Mouse (Mus musculus) cerebellum, postnatal 25 days (tissue): ENCODE measurements around the gene Spata4.
"Not testable (repeated sequence)": the region's sequence is repeated elsewhere in the genome, so short reads cannot be mapped to it uniquely, and the experiment has no call there.

Source experiments
- DNase-seq, 2 experiments: peaks; one replicate each; pipeline ENCODE4 v3.0.0; 2021; ENCODE audit warnings: mixed read lengths in 2 of 2

Spata4 gene

GRCm38 (mm10) chr8:54600671-54601251 is at the start of gene Spata4:
TSS of gene Spata4 (plus strand) at chr8:54600781.
- peak; percentile 32 to 34 for DNase-seq

DNA sequence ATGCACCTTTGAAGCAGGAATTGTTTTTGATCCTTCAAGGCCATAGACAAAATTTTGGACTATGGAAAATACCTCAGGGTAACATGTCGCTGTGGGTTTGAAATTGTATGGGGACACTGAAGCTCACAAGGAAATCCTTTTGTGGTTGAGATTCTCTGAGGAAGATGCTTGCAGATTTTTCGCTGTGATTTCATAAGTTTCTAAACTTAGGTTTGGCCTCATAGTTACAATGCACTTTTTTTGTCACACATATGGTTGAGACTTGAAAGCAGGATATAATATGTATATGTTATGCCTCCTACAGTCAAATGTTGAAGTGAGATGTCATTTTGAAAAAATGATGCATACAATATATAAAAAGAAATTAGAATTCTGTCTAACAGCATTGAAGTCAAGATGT is 45.7 kb upstream of the Spata4 start:
- DNase-seq = no peak

- DNase-seq = no peak
These were observed 38.4 kb upstream of the Spata4 start for GRCm38 (mm10) chr8:54562137-54562536.

DNA sequence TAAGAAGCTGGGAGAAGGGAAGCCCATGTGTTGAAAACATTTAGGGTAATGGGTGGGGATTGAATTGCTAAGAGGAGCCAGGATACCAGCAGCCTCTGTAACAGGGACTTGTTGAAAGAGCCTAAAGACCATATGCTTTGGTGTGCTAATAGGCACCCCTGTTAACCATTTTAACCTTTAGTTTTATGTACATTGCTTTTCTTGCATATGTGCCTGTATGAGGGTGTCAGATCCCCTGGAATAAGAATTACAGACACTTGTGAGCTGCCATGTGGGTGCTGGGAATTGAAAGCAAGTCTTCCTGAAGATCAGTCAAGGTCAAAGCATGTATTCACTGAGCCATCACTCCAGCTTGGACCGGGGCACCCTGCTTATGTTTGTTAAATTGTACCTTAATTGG is 35.4 kb upstream of the Spata4 start:
- DNase-seq = no peak

DNA sequence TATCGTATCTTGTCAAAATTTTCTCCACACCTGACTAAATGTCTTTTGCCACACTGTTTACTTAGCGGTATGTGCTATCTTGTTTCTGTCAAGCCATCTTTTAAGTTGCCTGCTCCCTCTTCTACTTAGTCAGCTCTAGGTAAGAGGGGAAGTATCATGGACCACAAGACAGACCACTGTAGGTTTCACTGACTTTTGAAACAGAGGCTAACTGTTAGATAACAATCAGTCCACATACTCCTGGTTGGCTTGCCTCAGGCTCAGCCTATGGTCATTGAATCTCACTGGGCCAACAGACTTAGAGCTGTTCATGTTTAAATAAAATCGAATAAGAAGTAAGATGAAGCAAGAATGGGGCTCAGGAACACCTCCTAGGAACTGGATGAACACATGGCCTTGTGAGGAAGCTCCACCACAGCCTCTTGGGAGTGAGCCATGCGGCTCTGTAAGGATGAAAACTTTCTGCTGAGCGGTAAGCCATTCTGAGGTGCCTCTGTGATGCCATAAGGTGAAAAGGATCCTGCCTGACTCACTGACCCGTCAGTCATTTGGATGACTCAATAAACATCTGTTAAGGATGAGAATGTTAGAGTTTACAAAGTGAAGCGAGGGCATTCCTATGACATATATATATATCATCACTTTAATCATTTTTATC is 34.8 kb upstream of the Spata4 start:
- DNase-seq = no peak

DNA sequence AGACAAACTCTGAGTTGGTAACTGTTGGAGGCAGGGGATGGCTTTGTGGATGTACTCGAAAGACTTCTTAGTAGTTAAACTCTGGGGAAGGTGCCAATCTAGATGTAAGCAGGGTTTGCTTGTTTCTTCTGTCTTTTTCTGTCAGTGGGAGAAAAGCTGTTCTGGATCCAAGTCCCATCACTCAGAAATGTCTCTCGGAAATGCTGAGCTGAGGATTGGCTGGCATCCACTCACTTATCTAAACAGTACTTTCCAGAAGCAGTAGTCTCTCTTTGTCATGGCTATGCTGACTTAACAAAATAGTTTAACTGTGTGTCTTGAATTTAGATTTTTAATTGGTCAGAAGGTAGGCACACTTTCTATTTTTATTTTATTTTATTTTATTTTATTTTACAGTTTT is 33.4 kb upstream of the Spata4 start:
- no peak for DNase-seq

DNA sequence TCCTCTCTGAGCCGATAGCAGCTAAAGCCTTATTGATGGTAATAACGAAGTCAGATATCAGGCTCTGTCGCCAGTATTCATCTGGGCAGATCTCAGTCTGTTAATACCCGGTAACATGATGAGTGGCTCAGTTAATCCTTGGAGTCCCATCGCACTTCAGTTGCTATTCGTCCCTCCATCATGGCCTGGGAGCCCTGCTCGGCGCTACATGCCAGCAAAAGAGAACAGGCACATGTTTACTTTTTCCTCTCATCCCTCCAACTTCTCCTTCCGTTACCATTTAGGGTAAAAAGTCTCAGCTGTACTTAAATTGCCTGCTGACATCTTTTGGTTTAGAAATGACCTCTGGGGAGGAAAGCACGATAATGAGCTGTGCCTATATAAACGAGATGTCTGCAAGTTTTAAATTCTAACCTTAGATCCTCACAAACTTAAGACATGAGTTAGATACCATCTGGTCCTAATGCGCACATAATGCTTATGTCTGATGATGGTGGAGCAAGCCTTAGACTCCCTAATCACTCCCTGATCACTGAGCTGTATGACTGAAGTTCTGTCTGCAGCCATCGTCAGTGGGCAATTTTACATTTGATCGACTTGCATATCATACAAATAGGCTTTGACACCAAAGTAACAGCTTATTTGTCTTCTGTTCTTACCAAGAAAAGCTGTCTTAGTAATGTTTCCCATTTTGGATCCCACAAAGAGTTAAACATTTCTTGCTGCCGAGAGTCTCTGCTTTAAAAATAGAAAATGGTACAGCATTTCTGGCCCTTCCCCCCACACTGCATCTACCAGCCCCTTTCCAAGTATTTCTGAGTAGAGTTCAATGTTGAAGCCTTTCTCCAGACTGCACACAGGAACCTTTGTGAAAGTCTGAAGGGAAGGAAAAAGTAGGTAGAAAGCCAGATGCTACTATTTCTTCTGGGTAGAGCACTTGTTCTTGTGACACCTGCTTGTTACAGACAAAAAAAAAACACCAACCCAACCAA is 29.7 kb upstream of the Spata4 start:
- DNase-seq = no peak

- DNase-seq = no peak
These were observed 19.1 kb upstream of the Spata4 start for GRCm38 (mm10) chr8:54581436-54581835.

GRCm38 (mm10) chr8:54582886-54583285 is 17.7 kb upstream of the Spata4 start:
- no peak for DNase-seq

GRCm38 (mm10) chr8:54594634-54595033 is 5.9 kb upstream of the Spata4 start:
- DNase-seq = no peak

DNA sequence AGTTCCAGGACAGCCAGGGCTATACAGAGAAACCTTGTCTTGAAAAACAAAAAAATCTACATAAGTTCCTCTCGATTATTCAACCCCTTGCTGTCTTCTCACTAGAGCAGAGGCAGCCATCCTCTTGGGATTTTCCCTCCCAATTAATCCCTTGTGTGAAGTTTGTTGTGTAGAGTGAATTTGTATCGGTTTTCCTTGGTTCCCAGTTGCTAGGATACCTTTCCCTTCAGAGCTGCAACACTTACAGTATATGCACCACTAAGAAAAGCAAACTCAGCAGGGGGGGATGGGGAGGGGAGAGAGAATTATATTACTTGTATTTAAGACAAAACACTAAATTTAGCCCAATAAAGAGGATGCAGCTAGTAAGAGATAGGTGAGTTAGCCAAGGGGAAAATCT is 4.5 kb upstream of the Spata4 start:
- DNase-seq = no peak

- no peak for DNase-seq
These were observed 3.6 kb upstream of the Spata4 start for GRCm38 (mm10) chr8:54596940-54597339.

DNA sequence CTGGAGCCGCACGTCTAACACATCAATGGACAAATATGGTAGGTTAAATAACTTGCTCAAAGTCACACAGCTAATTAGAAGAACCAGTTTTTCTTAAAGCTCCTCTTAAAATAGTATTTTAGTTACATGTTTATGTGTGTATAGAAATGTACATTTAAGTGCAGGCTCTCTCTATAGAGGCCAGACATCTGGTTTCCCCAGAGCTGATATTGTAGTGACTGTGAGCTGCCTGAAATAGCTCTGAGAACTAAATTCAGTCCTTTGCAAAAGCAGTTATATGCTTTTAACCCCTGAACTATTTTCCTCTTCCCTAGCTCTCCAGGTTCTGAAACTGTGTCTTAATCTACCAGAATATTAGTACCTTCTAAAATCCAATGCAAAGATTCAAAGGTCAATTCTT is 3.2 kb upstream of the Spata4 start:
- DNase-seq = no peak

DNA sequence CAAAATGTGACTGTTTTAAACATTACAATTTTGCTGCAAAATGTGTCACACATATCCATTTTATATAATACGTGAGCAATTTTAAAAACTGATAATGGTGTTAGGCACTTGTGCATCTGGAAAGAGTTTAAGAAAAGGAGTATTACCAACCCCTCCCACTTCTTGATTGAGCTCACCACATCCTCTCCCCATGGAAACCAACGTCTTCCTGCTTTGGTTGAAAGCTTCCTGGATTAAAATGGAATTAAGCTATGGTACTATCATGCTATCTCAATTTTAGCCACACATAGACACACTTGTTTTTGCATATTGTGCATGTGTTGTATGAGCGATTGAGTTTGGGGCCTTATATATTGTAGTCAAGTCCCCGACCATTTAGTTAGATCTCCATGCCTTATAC is 2.9 kb downstream of the Spata4 start:
- DNase-seq = no peak

GRCm38 (mm10) chr8:54609336-54609735 is 8.8 kb downstream of the Spata4 start:
- DNase-seq = no peak

GRCm38 (mm10) chr8:54610238-54610637 is 9.7 kb downstream of the Spata4 start:
- no peak for DNase-seq

DNA sequence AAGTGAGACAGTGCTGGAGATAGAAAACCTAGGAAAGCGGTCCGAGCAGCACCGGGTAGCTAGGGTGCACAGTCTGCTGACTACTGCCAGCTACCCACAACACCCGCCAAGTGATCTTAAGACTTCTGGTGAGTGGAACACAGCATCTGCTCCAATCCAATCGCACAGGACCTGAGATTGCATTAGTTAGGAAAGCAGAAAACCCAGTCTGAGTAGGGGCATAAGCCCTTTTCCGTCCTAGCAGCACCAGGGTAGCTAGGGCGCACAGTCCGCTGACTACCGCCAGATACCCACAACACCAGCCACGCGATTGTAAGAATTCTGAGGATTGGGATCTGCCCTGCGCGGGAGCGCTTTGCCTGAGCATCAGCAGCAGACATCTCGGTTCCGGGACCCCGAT is 16.1 kb downstream of the Spata4 start:
- not testable (repeated sequence) for DNase-seq

DNA sequence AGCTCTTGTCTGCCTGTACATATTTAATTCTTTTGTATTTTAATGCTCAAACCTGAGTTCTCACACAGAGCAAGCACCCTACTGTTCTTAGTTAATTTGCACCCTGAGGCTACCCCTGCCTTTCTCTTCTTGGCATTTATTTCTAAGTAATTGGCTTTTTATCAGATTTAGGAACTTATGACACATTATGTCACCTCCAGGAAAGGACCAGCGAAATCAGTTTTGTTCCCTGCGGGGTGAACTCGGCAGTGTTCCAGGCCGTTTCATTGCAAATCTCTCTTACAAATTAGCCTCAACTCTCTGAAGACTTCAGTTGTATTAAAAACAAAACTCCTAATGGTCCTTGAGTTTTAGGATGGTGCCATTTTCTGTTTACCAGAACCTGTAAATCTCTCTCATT is 38.1 kb downstream of the Spata4 start:
- DNase-seq = peak; percentile 39 to 65
